Mouse (Mus musculus) neural tube, embryonic 14.5 days (tissue): ENCODE measurements around the gene Rrp7a. TPM values are rescaled to one million over a fixed set of nuclear protein-coding genes. Genes with fewer than 3 reads are reported as not detected.
A peak's percentile ranks its signal among the peaks of the same experiment; 100 is the strongest.

Source experiments
- ATAC-seq: fragments of 200-750 bp; cut with Nextera tagmentation; 2 replicates; pipeline ENCODE4 v1.8.0; 2017; ENCODE audit warnings: low read depth, mild to moderate bottlenecking, moderate TSS enrichment, moderate library complexity
- H3K27ac ChIP-seq: fragments of 300-500 bp; sonication (generic); 2 replicates; pipeline ENCODE4 v1.5.1; 2014; ENCODE audit warnings: low read depth, mild to moderate bottlenecking, control low read depth, low read length, moderate library complexity, mixed read lengths
- H3K27me3 ChIP-seq: fragments of 300-500 bp; sonication (generic); 2 replicates; pipeline ENCODE4 v1.6.1; 2014; ENCODE audit warnings: low read length; ENCODE audit not compliant: control insufficient read depth, insufficient read depth
- H3K36me3 ChIP-seq: fragments of 300-500 bp; sonication (generic); 2 replicates; pipeline ENCODE4 v1.6.1; 2014; ENCODE audit warnings: low read length, mixed read lengths; ENCODE audit not compliant: control insufficient read depth, insufficient read depth
- H3K4me1 ChIP-seq: fragments of 300-500 bp; sonication (generic); 2 replicates; pipeline ENCODE4 v1.6.1; 2014; ENCODE audit warnings: low read length; ENCODE audit not compliant: control insufficient read depth, insufficient read depth
- H3K4me2 ChIP-seq: fragments of 300-500 bp; sonication (generic); 2 replicates; pipeline ENCODE4 v1.6.1; 2014; ENCODE audit warnings: mild to moderate bottlenecking, low read depth, low read length, control low read depth
- H3K4me3 ChIP-seq: fragments of 300-500 bp; sonication (generic); 2 replicates; pipeline ENCODE4 v1.5.1; 2014; ENCODE audit warnings: low read depth, low read length, control low read depth, mixed read lengths
- H3K9ac ChIP-seq: fragments of 300-500 bp; sonication (generic); replicated peaks from 2 replicates; pipeline ENCODE4 v1.6.1; 2014; ENCODE audit warnings: low read depth, mild to moderate bottlenecking, control low read depth, low read length, mixed read lengths
- H3K9me3 ChIP-seq: fragments of 300-500 bp; sonication (generic); 2 replicates; pipeline ENCODE4 v1.6.1; 2016; ENCODE audit warnings: low read length; ENCODE audit not compliant: control insufficient read depth
- WGBS: fragments of 180-500 bp; shearing (Covaris S2); extraction: QIAGEN DNeasy Blood & Tissue Kit; methylation state at CpG from one replicate; pipeline ENCODE4 v1.1.7; 2014; 5-methylcytosine and 5-hydroxymethylcytosine counted together
- polyA plus RNA-seq: library from polyadenylated mRNA; unstranded; fragments of >200 nt; fragmentation: Nextera tagmentation; extraction: Ambion mirVana; gene quantifications from 2 replicates; pipeline ENCODE4 v1.2.1, GENCODE M21; 2014

Rrp7a gene
- polyA plus RNA-seq, result 52.1 and 70.5 TPM in 2 replicates

DNA sequence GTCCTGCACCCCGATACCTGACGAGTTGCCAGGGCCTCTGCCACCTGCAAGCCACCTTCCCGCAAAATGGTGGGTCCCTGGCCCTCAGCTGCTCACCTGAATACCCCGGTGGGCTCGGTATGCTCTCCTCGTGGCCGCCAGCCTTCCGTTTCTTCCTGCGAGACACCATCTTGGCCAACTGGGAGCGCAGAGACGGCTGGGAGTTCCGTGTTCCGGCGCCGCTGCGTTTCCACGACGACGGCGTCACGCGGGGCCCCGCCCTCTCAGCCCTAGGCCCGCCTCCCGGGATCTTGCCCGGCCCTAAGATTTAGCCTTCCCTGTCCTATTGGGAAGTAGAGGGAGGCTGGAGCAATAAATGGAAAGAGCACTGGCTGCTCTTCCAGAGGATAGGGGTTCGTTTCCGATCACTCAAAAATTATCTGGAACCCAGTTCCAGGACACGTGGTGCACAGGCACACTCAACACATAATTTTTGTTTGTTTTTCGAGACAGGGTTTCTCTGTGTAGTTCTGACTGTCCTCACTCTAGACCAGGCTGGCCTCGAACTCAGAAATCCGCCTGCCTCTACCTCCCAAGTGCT lies at the start of gene Rrp7a:
Gene Rrp7a (minus strand): TSS at position 236 of the 580 bp plus-strand sequence.
- H3K27me3 ChIP-seq, result no peaks in the 10 kb centered on the region; the same call in 1 of the 2 replicates
- peak within 1 kb of the TSS; percentile 75 for H3K4me3 ChIP-seq
- 0 out of 2 replicates have a peak, but pooled peaks cover 4% of the 10 kb centered on the region for H3K4me1 ChIP-seq
- H3K9me3 ChIP-seq, result no peaks in the 10 kb centered on the region
- 10% methylated on average over 32 of the region's 32 CpGs for WGBS
- ATAC-seq, result peak; percentile 91
- H3K36me3 ChIP-seq, result peaks cover 19% of the 10 kb centered on the region
- peak within 1 kb of the TSS; percentile 69 for H3K9ac ChIP-seq
- peak within 1 kb of the TSS; percentile 63 for H3K4me2 ChIP-seq
- H3K27ac ChIP-seq, result peak within 1 kb of the TSS; percentile 81

DNA sequence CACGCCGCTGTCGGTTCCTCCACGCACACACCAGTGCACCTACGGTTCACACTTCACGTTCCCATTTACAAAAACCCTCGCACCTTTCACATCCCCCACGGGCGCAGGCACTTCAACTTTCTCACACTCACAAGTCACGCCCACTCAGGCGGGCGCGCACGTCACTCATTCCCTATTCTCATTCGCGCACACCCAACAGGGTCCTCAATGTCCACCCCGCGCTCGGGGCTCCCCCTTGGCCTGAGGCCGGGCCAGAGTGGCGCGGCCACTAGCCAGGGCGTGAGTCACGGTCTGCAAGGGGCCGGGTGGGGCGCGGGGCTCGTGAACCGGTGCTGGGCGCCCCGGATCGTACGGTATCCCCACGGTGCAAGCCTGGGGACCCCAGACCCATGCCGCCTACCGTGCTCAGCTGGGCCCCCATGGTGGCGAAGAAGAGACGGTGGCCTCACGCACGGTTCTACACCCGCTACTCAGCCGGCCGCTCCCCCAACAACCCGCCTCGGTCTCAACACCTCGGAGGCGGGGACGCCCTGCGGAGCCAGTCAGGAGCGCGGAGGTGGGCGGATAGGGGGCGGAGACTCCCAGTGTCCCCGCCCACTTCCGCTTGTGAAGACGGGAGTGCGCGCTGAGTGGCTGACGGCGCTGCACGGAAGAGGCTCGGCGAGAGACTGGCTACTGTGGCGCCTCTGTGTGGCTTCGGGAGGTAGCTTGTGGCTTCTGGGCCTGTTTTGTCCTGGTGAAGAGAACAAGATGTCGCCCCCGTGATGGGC lies 49.3 kb upstream of the Rrp7a start:
- H3K36me3 ChIP-seq, result no peaks in the 10 kb centered on the region
- no peaks in the 10 kb centered on the region for H3K9me3 ChIP-seq
- H3K9ac ChIP-seq, result peak overlapping the region; percentile 75
- H3K27me3 ChIP-seq, result no peaks in the 10 kb centered on the region
- H3K4me2 ChIP-seq, result peak overlapping the region; percentile 75
- peak; percentile 96 for ATAC-seq
- H3K27ac ChIP-seq, result peak overlapping the region; percentile 69
- WGBS, result 1% methylated on average over 67 of the region's 67 CpGs
- H3K4me1 ChIP-seq, result peaks cover 17% of the 10 kb centered on the region
- H3K4me3 ChIP-seq, result peak overlapping the region; percentile 96

DNA sequence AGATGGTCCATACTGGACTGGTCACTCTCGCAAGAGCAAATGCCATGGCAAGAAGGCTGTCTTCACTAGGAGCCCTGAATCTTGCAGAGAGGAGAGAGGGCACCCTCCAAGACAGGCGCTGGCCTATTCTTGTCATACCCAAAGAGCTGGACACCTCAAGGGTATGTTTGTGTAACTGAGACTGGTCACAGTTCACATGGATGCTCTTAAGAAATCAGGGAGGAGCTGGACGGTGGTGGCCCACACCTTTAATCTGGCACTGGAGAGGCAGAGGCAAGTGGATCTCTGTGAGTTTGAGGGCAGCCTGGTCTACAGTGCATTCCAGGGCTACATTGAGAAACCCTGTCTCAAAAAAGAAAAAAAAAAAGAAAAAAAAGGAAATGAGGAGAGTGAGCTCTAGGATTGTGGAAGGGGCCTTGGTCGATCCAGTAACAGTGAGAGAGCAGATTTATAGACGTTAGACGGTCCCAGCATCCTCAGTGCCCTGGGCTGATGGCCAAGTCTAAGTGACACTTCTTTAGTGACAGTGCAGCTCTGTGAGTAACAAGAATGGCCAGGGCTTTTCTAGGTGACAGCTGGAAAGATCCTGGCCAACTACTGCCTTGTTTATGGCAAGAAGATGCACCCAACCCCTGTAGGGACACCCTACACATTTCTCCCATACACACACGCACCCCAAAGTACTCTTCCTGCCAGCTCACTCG lies 48.5 kb upstream of the Rrp7a start:
- ATAC-seq, result 0 out of 2 replicates have a peak, but pooled peaks have one; percentile 3
- H3K4me1 ChIP-seq, result peaks cover 17% of the 10 kb centered on the region
- whole genome bisulfite sequencing, result 42% methylated on average over 8 of the region's 8 CpGs
- no peaks in the 10 kb centered on the region for H3K9me3 ChIP-seq
- H3K9ac ChIP-seq, result peak overlapping the region; percentile 75
- no peak overlapping the region for H3K27ac ChIP-seq
- no peaks in the 10 kb centered on the region for H3K36me3 ChIP-seq
- H3K27me3 ChIP-seq, result no peaks in the 10 kb centered on the region
- peak overlapping the region; percentile 75 for H3K4me2 ChIP-seq
- H3K4me3 ChIP-seq, result peak overlapping the region; percentile 96

DNA sequence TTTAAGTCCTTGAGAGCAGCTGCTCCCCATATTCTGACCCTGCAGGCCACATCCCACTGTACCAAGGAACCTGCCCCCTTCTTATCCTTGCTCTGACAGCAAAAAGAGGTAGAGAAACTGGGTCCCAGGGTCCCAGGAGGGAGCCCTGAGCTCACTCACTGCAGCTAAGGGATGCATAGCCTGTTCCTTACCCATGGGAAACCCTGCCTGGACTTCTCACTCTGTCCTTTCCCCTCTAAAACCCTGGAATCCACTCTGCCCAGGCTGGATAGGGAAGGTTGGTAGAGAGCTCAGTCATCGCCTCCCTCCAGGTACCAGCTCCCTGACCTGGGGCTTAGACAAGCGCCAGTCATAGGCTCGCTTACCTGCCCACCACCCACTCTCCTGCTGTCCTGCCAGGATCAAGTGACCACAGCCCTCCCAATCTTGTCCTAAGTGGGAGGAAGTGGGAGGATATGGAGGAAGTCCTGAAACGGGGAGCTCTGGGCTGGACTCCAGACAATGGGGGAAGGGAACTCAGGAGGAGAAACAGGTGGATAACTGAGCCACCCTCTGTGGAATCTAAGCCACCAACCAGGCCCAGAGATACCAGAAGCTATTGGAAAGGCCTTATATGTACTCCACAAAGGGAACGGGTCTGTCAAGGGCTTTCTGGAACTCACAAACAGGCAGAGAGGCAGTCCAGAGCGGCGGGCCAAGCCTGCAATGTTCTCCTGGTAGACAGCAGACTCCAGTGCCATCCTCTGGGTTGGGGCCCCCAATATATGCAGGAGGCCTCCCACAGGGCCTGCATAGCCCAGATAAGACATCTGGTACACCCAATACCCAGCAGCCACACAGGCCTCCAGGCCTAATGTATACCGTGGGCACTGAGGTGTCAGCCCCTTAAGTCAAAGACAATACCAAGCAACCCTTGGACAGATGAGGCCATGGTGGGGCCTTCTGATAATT lies 47.4 kb upstream of the Rrp7a start:
- Histone ChIP-seq H3K9me3 (no peaks in the 10 kb centered on the region), H3K27ac (no peak overlapping the region), H3K27me3 (no peaks in the 10 kb centered on the region), H3K4me2 (no peak overlapping the region), H3K4me1 (peaks cover 17% of the 10 kb centered on the region), H3K4me3 (no peak overlapping the region), H3K9ac (no peak overlapping the region), H3K36me3 (no peaks in the 10 kb centered on the region)
- no peak for ATAC-seq
- WGBS, result 86% methylated on average over 8 of the region's 8 CpGs

DNA sequence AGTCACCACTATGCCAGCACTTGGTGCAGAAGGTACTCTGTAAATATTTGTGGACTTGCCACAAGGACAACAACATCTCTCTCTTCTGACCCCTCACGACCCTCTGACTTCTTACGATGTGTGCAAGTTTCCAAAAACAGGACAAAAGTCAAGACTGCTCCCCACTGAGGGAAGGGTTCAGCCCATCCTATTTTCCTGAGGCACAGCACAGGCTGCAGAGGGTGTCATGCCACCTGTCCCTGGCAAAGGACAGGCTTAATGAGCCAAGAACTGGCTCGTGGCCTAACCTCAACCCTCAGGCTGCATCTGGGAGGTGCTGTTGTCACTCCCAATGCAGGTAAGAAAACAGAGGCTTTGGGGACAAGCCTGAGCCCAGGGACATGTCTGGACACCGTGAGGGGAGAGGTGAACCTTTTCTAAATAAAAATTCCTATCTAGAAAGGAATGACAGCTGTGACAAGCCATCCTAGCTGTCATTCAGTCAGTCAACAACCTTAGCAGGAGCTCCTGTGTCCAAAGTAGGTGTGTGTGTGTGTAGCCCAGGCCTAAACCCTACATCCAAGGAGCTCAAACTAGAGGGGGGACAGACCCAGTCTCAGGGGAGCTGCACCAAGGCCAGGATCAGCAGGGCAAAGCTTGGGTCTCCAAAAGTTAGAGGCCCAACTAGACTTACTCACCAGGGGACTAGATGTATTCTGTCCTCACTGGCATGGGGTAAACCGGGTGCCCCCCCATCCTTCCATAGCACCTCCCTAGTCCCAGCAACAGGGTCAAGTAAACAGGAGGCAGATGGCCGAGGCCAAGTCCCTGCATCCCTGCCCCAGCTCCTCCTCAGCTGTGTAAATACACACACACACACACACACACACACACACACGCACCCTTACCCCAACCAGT lies 46.5 kb upstream of the Rrp7a start:
- no peak overlapping the region for H3K4me2 ChIP-seq
- WGBS, result 77% methylated on average over 7 of the region's 7 CpGs
- no peak overlapping the region for H3K9ac ChIP-seq
- peaks cover 17% of the 10 kb centered on the region for H3K4me1 ChIP-seq
- H3K4me3 ChIP-seq, result no peak overlapping the region
- no peaks in the 10 kb centered on the region for H3K36me3 ChIP-seq
- no peaks in the 10 kb centered on the region for H3K9me3 ChIP-seq
- no peaks in the 10 kb centered on the region for H3K27me3 ChIP-seq
- ATAC-seq, result no peak
- no peak overlapping the region for H3K27ac ChIP-seq

DNA sequence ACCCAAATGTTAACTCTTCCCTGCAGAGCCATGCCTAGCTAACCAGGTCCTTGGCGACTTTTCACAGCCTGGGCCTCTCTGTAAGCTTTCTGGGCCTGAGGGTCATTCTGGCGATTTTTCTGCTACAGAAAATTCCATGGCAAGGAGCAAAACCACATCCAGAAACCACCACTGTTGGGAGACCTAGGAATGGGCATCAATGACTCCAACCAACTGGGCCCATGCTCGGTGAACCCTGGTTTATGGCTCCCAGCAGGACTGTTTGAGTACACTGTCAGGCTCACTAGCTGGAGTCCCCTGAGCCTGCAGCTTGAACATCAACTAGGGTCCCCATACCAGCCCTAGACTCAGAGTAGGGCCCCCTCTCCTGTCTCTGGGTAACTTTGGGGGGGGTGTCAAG lies 45.7 kb upstream of the Rrp7a start:
- Histone ChIP-seq H3K9ac (no peak overlapping the region), H3K27me3 (no peaks in the 10 kb centered on the region), H3K4me2 (no peak overlapping the region), H3K27ac (no peak overlapping the region), H3K4me1 (peaks cover 17% of the 10 kb centered on the region), H3K36me3 (no peaks in the 10 kb centered on the region), H3K9me3 (no peaks in the 10 kb centered on the region), H3K4me3 (no peak overlapping the region)
- WGBS, result 76% methylated on average over 3 of the region's 3 CpGs
- no peak for ATAC-seq

DNA sequence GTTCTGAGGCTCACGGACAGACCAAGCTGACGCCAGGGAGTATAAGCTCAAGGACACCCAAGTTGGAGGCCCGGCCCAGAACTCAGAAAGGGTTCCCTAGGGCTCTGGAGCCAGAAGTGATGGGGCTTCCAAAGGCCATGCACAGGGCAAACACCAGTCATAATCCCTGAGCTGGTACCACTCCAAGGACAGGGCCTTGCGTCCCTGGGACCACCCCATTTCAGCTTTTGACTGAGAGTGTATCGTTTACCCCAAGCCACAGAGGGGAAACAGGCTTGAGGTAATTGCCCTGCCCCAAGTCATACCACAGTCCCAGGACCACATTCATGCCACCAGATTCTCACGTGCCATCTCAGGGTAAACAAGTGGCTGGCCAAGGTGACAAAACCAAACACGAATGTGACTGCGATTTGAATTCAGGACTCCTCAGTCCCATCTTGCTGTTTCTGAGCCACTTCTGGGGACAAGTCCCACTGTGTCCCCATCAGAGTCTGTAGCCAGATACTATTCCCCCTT lies 45.0 kb upstream of the Rrp7a start:
- 0 out of 2 replicates have a peak, but pooled peaks cover 2% of the 10 kb centered on the region for H3K36me3 ChIP-seq
- peaks cover 12% of the 10 kb centered on the region for H3K4me1 ChIP-seq
- no peak for ATAC-seq
- H3K27ac ChIP-seq, result no peak overlapping the region
- H3K27me3 ChIP-seq, result no peaks in the 10 kb centered on the region
- no peaks in the 10 kb centered on the region for H3K9me3 ChIP-seq
- H3K4me3 ChIP-seq, result no peak overlapping the region
- no peak overlapping the region for H3K9ac ChIP-seq
- H3K4me2 ChIP-seq, result no peak overlapping the region
- WGBS, result 92% methylated on average over 8 of the region's 8 CpGs
